Mouse (Mus musculus) kidney, adult 2 months (tissue): Measurements from ENCODE around the gene Nr4a3. TPM values are rescaled to one million over a fixed set of nuclear protein-coding genes. Genes with fewer than 3 reads are reported as not detected.

Source experiments
- DNase-seq: peaks from one replicate; pipeline ENCODE4 v3.0.0; 2021
- H3K27ac ChIP-seq: fragments of 200-500 bp; 2 replicates; pipeline ENCODE4 v1.5.1; 2012; ENCODE audit warnings: low read depth, low read length, control low read depth, inconsistent platforms; ENCODE audit not compliant: insufficient read depth
- H3K27me3 ChIP-seq: fragments of 200-500 bp; replicated peaks from 2 replicates; pipeline ENCODE4 v1.6.1; 2012; ENCODE audit warnings: mild to moderate bottlenecking, moderate library complexity, low read length, inconsistent platforms; ENCODE audit not compliant: control insufficient read depth, insufficient read depth
- H3K36me3 ChIP-seq: fragments of 200-500 bp; 2 replicates; pipeline ENCODE4 v1.6.1; 2012; ENCODE audit warnings: mild to moderate bottlenecking, moderate library complexity, low read length, inconsistent platforms; ENCODE audit not compliant: control insufficient read depth, insufficient read depth
- H3K4me1 ChIP-seq: fragments of 200-500 bp; 2 replicates; pipeline ENCODE4 v1.6.1; 2011; ENCODE audit warnings: low read length; ENCODE audit not compliant: control insufficient read depth, insufficient read depth
- H3K4me3 ChIP-seq: fragments of 200-500 bp; 2 replicates; pipeline ENCODE4 v1.5.1; 2011; ENCODE audit warnings: mild to moderate bottlenecking, low read depth, low read length, control low read depth; ENCODE audit not compliant: insufficient read depth
- CTCF ChIP-seq: fragments of 200-500 bp; conservative IDR thresholded peaks from 2 replicates; pipeline ENCODE4 v1.5.1; 2011; ENCODE audit warnings: low read depth, mild to moderate bottlenecking, control low read depth, low read length, moderate library complexity, mixed read lengths; ENCODE audit not compliant: insufficient read depth, insufficient read length
- POLR2A ChIP-seq: fragments of 200-500 bp; IDR thresholded peaks from one replicate; pipeline ENCODE4 v1.6.1; 2011; ENCODE audit warnings: low read depth, low read length, control low read depth
- WGBS: fragments of 180-500 bp; shearing (Covaris S2); methylation state at CpG from one replicate; pipeline ENCODE4 v1.1.7; 2018; 5-methylcytosine and 5-hydroxymethylcytosine counted together
- polyA plus RNA-seq: library from polyadenylated mRNA; depleted of rRNA; stranded (reverse); fragments of >200 nt; gene quantifications from 2 replicates; pipeline ENCODE4 v1.2.3, GENCODE M21; 2012

Gene Nr4a3
- polyA plus RNA-seq, 1 experiment: 0.72 TPM

- TF ChIP-seq POLR2A (no peak), CTCF (no peak)
- 70% methylated on average over 9 of the region's 9 CpGs for WGBS
These were observed 10.7 kb upstream of the Nr4a3 start for GRCm38 (mm10) chr4:48034287-48034686.

GRCm38 (mm10) chr4:48037646-48038045 lies 7.3 kb upstream of the Nr4a3 start:
- WGBS: 68% methylated on average over 4 of the region's 4 CpGs
- Histone ChIP-seq H3K27ac (no peak overlapping the region), H3K4me1 (no peaks in the 10 kb centered on the region), H3K4me3 (no peak overlapping the region), H3K36me3 (no peaks in the 10 kb centered on the region), H3K27me3 (no peaks in the 10 kb centered on the region)
- no peak for TF ChIP-seq POLR2A
- TF ChIP-seq CTCF: no peak
- DNase-seq: no peak

More at GRCm38 (mm10) chr4:48034287-48034686, 10.7 kb upstream of the Nr4a3 start:
- H3K27me3 ChIP-seq: no peaks in the 10 kb centered on the region
- H3K27ac ChIP-seq: no peak overlapping the region
- DNase-seq: no peak
- H3K4me1 ChIP-seq: no peaks in the 10 kb centered on the region
- no peak overlapping the region for H3K4me3 ChIP-seq
- H3K36me3 ChIP-seq: no peaks in the 10 kb centered on the region

- Histone ChIP-seq H3K4me1 (no peaks in the 10 kb centered on the region), H3K27ac (no peak overlapping the region), H3K36me3 (no peaks in the 10 kb centered on the region), H3K27me3 (no peaks in the 10 kb centered on the region), H3K4me3 (no peak overlapping the region)
- no peak for DNase-seq
- WGBS: 68% methylated on average over 5 of the region's 5 CpGs
- TF ChIP-seq POLR2A (no peak), CTCF (no peak)
These were observed 6.1 kb upstream of the Nr4a3 start for GRCm38 (mm10) chr4:48038847-48039246.

- Histone ChIP-seq H3K36me3 (no peaks in the 10 kb centered on the region), H3K27me3 (no peaks in the 10 kb centered on the region), H3K27ac (no peak overlapping the region), H3K4me1 (0 out of 2 replicates have a peak, but pooled peaks cover 2% of the 10 kb centered on the region), H3K4me3 (no peak overlapping the region)
- DNase-seq: no peak
- no peak for TF ChIP-seq CTCF
- no peak for TF ChIP-seq POLR2A
- 86% methylated on average over 7 of the region's 7 CpGs for WGBS
These were observed 5.2 kb upstream of the Nr4a3 start for GRCm38 (mm10) chr4:48039736-48040135.

- WGBS: under 1% methylated on average over 4 of the region's 4 CpGs
- Histone ChIP-seq H3K27ac (peak overlapping the region; percentile 98), H3K4me3 (peak overlapping the region; percentile 89), H3K4me1 (0 out of 2 replicates have a peak, but pooled peaks cover 2% of the 10 kb centered on the region), H3K27me3 (no peaks in the 10 kb centered on the region; the same call in none of the 2 replicates), H3K36me3 (no peaks in the 10 kb centered on the region)
- no peak for DNase-seq
- TF ChIP-seq POLR2A (no peak), CTCF (no peak)
These were observed 2.5 kb upstream of the Nr4a3 start for GRCm38 (mm10) chr4:48042466-48042785.

- peak overlapping the region; percentile 89 for H3K4me3 ChIP-seq
- DNase-seq: peak; percentile 96
- H3K36me3 ChIP-seq: no peaks in the 10 kb centered on the region
- peak; percentile 42; the same call in 1 of the 2 replicates for TF ChIP-seq CTCF
- no peak for TF ChIP-seq POLR2A
- under 1% methylated on average over 104 of the region's 105 CpGs for WGBS
- peaks cover 1% of the 10 kb centered on the region for H3K27me3 ChIP-seq
- H3K27ac ChIP-seq: peak overlapping the region; percentile 98
- H3K4me1 ChIP-seq: 0 out of 2 replicates have a peak, but pooled peaks cover 2% of the 10 kb centered on the region
These were observed 1.9 kb upstream of the Nr4a3 start for GRCm38 (mm10) chr4:48042786-48043701.

GRCm38 (mm10) chr4:48044141-48044490 lies 837 bp upstream of the Nr4a3 start:
- H3K36me3 ChIP-seq: no peaks in the 10 kb centered on the region
- DNase-seq: no peak
- peaks cover 1% of the 10 kb centered on the region for H3K27me3 ChIP-seq
- no peak for TF ChIP-seq POLR2A
- no peak for TF ChIP-seq CTCF
- H3K4me1 ChIP-seq: 0 out of 2 replicates have a peak, but pooled peaks cover 2% of the 10 kb centered on the region
- under 1% methylated on average over 11 of the region's 11 CpGs for WGBS
- peak overlapping the region; percentile 36 for H3K27ac ChIP-seq
- peak overlapping the region; percentile 64 for H3K4me3 ChIP-seq
